Mouse (Mus musculus): Measurements from ENCODE around the gene Defb29.
A peak's percentile ranks its signal among the peaks of the same experiment; 100 is the strongest.

The Defb29 gene

GRCm38 (mm10) chr2:152539944-152540710 is at the start of gene Defb29:
Gene Defb29, minus strand, starts transcription at chr2:152540098.
- peak; percentile 16 for DNase-seq (ENCODE audit: low read depth, low spot score)

- DNase-seq (ENCODE audit: low read depth, low spot score), result peak; percentile 18
These were observed 49.1 kb upstream of the Defb29 start for GRCm38 (mm10) chr2:152589021-152589420.

GRCm38 (mm10) chr2:152588450-152588849 is 48.6 kb upstream of the Defb29 start:
- no peak for DNase-seq (ENCODE audit: low read depth, low spot score)

- DNase-seq (ENCODE audit: low read depth, low spot score), result peak; percentile 51
These were observed 47.1 kb upstream of the Defb29 start for GRCm38 (mm10) chr2:152586926-152587560.

- peak; percentile 30 for DNase-seq (ENCODE audit: low read depth, low spot score)
These were observed 40.7 kb upstream of the Defb29 start for GRCm38 (mm10) chr2:152580612-152581011.

- DNase-seq (ENCODE audit: low read depth, low spot score), result no peak
These were observed 40.2 kb upstream of the Defb29 start, which contains the start of gene Defb19 for GRCm38 (mm10) chr2:152580107-152580506. Gene Defb19, minus strand, starts transcription at chr2:152580312.

- no peak for DNase-seq (ENCODE audit: low read depth, low spot score)
These were observed 33.6 kb upstream of the Defb29 start for GRCm38 (mm10) chr2:152573484-152573883.

GRCm38 (mm10) chr2:152572114-152572794 is 32.4 kb upstream of the Defb29 start, which contains the start of gene Defb21:
Gene Defb21, plus strand, starts transcription at chr2:152572744.
- peak; percentile 26 for DNase-seq (ENCODE audit: low read depth, low spot score)

GRCm38 (mm10) chr2:152570313-152570712 is 30.4 kb upstream of the Defb29 start:
- DNase-seq (ENCODE audit: low read depth, low spot score), result no peak

- no peak for DNase-seq (ENCODE audit: low read depth, low spot score)
These were observed 30.0 kb upstream of the Defb29 start for GRCm38 (mm10) chr2:152569881-152570280.

- no peak for DNase-seq (ENCODE audit: low read depth, low spot score)
These were observed 29.1 kb upstream of the Defb29 start, which contains the start of gene Gm17416 for GRCm38 (mm10) chr2:152569038-152569437. Gene Gm17416, plus strand, starts transcription at chr2:152569338.

- DNase-seq (ENCODE audit: low read depth, low spot score), result peak; percentile 51
These were observed 16.8 kb upstream of the Defb29 start for GRCm38 (mm10) chr2:152556655-152557054.

GRCm38 (mm10) chr2:152553774-152554423 is 14.0 kb upstream of the Defb29 start:
- peak; percentile 38 for DNase-seq (ENCODE audit: low read depth, low spot score)

GRCm38 (mm10) chr2:152548124-152548523 is 8.2 kb upstream of the Defb29 start:
- DNase-seq (ENCODE audit: low read depth, low spot score), result no peak

- peak; percentile 33 for DNase-seq (ENCODE audit: low read depth, low spot score)
These were observed 4.8 kb upstream of the Defb29 start for GRCm38 (mm10) chr2:152544691-152545090.

GRCm38 (mm10) chr2:152543478-152543877 is 3.6 kb upstream of the Defb29 start:
- no peak for DNase-seq (ENCODE audit: low read depth, low spot score)

- no peak for DNase-seq (ENCODE audit: low read depth, low spot score)
These were observed 3.0 kb upstream of the Defb29 start for GRCm38 (mm10) chr2:152542897-152543296.

- no peak for DNase-seq (ENCODE audit: low read depth, low spot score)
These were observed 2.1 kb upstream of the Defb29 start for GRCm38 (mm10) chr2:152541979-152542378.

- DNase-seq (ENCODE audit: low read depth, low spot score), result no peak
These were observed 21.9 kb downstream of the Defb29 start, which contains the start of gene Defb28 for GRCm38 (mm10) chr2:152517981-152518380. Gene Defb28, plus strand, starts transcription at chr2:152518255.

- DNase-seq (ENCODE audit: low read depth, low spot score), result no peak
These were observed 23.8 kb downstream of the Defb29 start for GRCm38 (mm10) chr2:152516084-152516483.

GRCm38 (mm10) chr2:152511592-152511991 is 28.3 kb downstream of the Defb29 start, which contains the start of gene Defb26:
Gene Defb26, minus strand, starts transcription at chr2:152511692.
- DNase-seq (ENCODE audit: low read depth, low spot score), result no peak
